Mouse (Mus musculus) forebrain, embryonic 13.5 days (tissue): ENCODE results near the gene Rnf150. TPM values are rescaled to one million over a fixed set of nuclear protein-coding genes. Genes with fewer than 3 reads are reported as not detected.
A peak's percentile ranks its signal among the peaks of the same experiment; 100 is the strongest.

ENCODE experiments used
- ATAC-seq: fragments of 200-750 bp; cut with Nextera tagmentation; 2 replicates; pipeline ENCODE4 v1.8.0; 2017
- H3K27ac ChIP-seq: fragments of 300-500 bp; sonication (generic); 2 replicates; pipeline ENCODE4 v1.5.1; 2015; ENCODE audit warnings: inconsistent platforms, mild to moderate bottlenecking, moderate library complexity
- H3K27me3 ChIP-seq: fragments of 300-500 bp; sonication (generic); 2 replicates; pipeline ENCODE4 v1.6.1; 2015; ENCODE audit warnings: mild to moderate bottlenecking, inconsistent platforms
- H3K36me3 ChIP-seq: fragments of 300-500 bp; sonication (generic); 2 replicates; pipeline ENCODE4 v1.6.1; 2015; ENCODE audit warnings: mild to moderate bottlenecking, inconsistent platforms; ENCODE audit not compliant: poor library complexity, severe bottlenecking
- H3K4me1 ChIP-seq: fragments of 300-500 bp; sonication (generic); 2 replicates; pipeline ENCODE4 v1.6.1; 2015; ENCODE audit warnings: inconsistent platforms
- H3K4me2 ChIP-seq: fragments of 300-500 bp; sonication (generic); 2 replicates; pipeline ENCODE4 v1.6.1; 2015; ENCODE audit warnings: inconsistent platforms, mild to moderate bottlenecking, moderate library complexity
- H3K4me3 ChIP-seq: fragments of 300-500 bp; sonication (generic); 2 replicates; pipeline ENCODE4 v1.5.1; 2015; ENCODE audit warnings: mild to moderate bottlenecking, inconsistent platforms
- H3K9ac ChIP-seq: fragments of 300-500 bp; sonication (generic); 2 replicates; pipeline ENCODE4 v1.6.1; 2015; ENCODE audit warnings: mild to moderate bottlenecking, inconsistent platforms
- H3K9me3 ChIP-seq: fragments of 300-500 bp; sonication (generic); replicated peaks from 2 replicates; pipeline ENCODE4 v1.6.1; 2016; ENCODE audit warnings: inconsistent platforms
- WGBS: fragments of 180-500 bp; shearing (Covaris S2); methylation state at CpG from one replicate; pipeline ENCODE4 v1.1.7; 2015; 5-methylcytosine and 5-hydroxymethylcytosine counted together
- polyA plus RNA-seq: library from polyadenylated mRNA; unstranded; fragments of >200 nt; fragmentation: Nextera tagmentation; extraction: Ambion mirVana; gene quantifications from 2 replicates; pipeline ENCODE4 v1.2.1, GENCODE M21; 2015

Rnf150 gene
- polyA plus RNA-seq, 1 experiment from 2014 or later: 1.5 TPM

- Histone ChIP-seq H3K9me3 (no peaks in the 10 kb centered on the region), H3K9ac (no peak overlapping the region), H3K36me3 (no peaks in the 10 kb centered on the region), H3K4me3 (no peak overlapping the region), H3K4me1 (no peaks in the 10 kb centered on the region), H3K27ac (no peak overlapping the region), H3K4me2 (no peak overlapping the region), H3K27me3 (no peaks in the 10 kb centered on the region)
- whole genome bisulfite sequencing: 87% methylated on average over 8 of the region's 8 CpGs
- no peak for ATAC-seq
Measured at GRCm38 (mm10) chr8:83086625-83087024, 223.5 kb downstream of the Rnf150 start.

DNA sequence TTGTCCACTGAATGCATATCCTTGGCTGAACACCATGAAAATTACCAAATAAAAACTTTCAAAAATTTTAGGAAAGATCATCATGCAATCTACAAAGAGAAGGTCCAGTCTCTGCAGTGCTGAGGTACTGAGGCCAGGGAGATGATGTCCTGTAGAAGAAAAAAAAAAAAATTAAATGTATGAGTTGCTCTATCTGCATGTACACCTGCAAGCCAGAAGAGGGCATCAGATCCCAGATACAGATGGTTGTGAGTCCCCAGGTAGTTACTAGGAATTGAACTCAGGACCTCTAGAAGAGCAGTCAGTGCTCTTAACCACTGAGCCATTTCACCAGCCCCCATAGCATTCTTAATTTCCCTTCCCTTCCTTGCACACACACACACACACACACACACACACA lies 224.4 kb downstream of the Rnf150 start:
- no peaks in the 10 kb centered on the region for H3K27me3 ChIP-seq
- H3K9me3 ChIP-seq: no peaks in the 10 kb centered on the region
- H3K36me3 ChIP-seq: no peaks in the 10 kb centered on the region
- no peak overlapping the region for H3K27ac ChIP-seq
- ATAC-seq: no peak
- H3K9ac ChIP-seq: no peak overlapping the region
- no peaks in the 10 kb centered on the region for H3K4me1 ChIP-seq
- no peak overlapping the region for H3K4me2 ChIP-seq
- no peak overlapping the region for H3K4me3 ChIP-seq

DNA sequence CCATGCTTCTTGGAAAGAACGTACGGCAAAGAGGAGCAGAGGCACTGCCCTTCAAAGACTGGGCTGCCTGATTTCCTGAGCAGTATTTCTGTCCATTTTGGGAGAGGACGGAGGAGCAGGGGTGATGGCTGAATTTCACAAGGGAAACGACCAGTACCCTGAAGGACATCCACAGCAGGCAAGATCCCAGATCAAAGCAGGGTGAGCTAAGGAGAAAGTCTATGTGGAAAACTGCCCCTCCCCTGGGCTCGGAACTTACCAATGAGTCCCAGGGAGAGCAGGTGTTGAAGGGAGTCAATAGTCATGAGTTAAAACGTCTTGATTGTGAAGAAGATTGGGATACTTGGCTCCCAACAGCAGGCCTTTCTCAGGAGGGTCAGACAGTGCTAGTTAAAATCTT lies 225.0 kb downstream of the Rnf150 start:
- ATAC-seq: no peak
- Histone ChIP-seq H3K4me1 (no peaks in the 10 kb centered on the region), H3K27me3 (no peaks in the 10 kb centered on the region), H3K9ac (no peak overlapping the region), H3K9me3 (no peaks in the 10 kb centered on the region), H3K27ac (no peak overlapping the region), H3K36me3 (no peaks in the 10 kb centered on the region), H3K4me2 (no peak overlapping the region), H3K4me3 (no peak overlapping the region)
- 74% methylated on average over 6 of the region's 6 CpGs for WGBS

GRCm38 (mm10) chr8:83089336-83089986 lies 226.3 kb downstream of the Rnf150 start:
- Histone ChIP-seq H3K4me3 (no peak overlapping the region), H3K36me3 (no peaks in the 10 kb centered on the region)
- 30% methylated on average over 10 of the region's 10 CpGs for WGBS

DNA sequence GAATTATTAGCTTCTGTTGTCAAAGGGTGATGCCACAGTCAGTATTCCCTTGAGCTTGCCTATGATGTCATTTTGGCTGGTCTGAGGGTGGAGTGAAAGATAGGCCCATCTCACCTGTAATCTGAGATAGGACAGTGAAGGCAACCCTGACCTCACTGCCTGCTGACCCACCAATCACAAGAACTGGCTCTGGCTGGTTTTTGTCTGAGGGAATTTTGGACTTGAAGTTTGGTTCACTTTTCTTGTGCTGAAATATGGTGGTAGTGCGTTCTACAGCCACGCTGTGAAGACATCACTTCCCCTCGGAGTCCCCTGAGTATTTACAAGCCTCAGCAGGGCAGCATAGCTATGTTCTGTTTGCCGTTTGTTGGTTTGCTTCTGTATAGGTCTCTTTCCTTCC lies 227.3 kb downstream of the Rnf150 start:
- H3K9me3 ChIP-seq: no peaks in the 10 kb centered on the region
- no peaks in the 10 kb centered on the region for H3K27me3 ChIP-seq
- no peak overlapping the region for H3K4me2 ChIP-seq
- no peak overlapping the region for H3K4me3 ChIP-seq
- no peak for ATAC-seq
- 92% methylated on average over 4 of the region's 4 CpGs for WGBS
- no peaks in the 10 kb centered on the region for H3K36me3 ChIP-seq
- H3K27ac ChIP-seq: no peak overlapping the region
- H3K9ac ChIP-seq: no peak overlapping the region
- H3K4me1 ChIP-seq: no peaks in the 10 kb centered on the region

More at GRCm38 (mm10) chr8:83089336-83089986, 226.3 kb downstream of the Rnf150 start:
- Histone ChIP-seq H3K4me1 (no peaks in the 10 kb centered on the region), H3K9me3 (no peaks in the 10 kb centered on the region), H3K27me3 (no peaks in the 10 kb centered on the region), H3K27ac (no peak overlapping the region), H3K4me2 (no peak overlapping the region), H3K9ac (no peak overlapping the region)
- peak; percentile 78 for ATAC-seq

- Histone ChIP-seq H3K9me3 (no peaks in the 10 kb centered on the region), H3K27me3 (no peaks in the 10 kb centered on the region), H3K4me2 (no peak overlapping the region), H3K9ac (no peak overlapping the region), H3K27ac (no peak overlapping the region), H3K4me3 (no peak overlapping the region), H3K36me3 (no peaks in the 10 kb centered on the region), H3K4me1 (peaks cover 5% of the 10 kb centered on the region; the same call in 1 of the 2 replicates)
- WGBS: 58% methylated on average over 1 of the region's 1 CpGs
- no peak for ATAC-seq
Measured at GRCm38 (mm10) chr8:83100041-83100440, 236.9 kb downstream of the Rnf150 start.

GRCm38 (mm10) chr8:83102957-83103510 lies 239.9 kb downstream of the Rnf150 start:
- no peaks in the 10 kb centered on the region for H3K36me3 ChIP-seq
- no peak overlapping the region for H3K9ac ChIP-seq
- H3K27ac ChIP-seq: no peak overlapping the region
- 31% methylated on average over 7 of the region's 7 CpGs for WGBS
- no peaks in the 10 kb centered on the region for H3K9me3 ChIP-seq
- H3K4me1 ChIP-seq: peaks cover 5% of the 10 kb centered on the region; the same call in 1 of the 2 replicates
- no peak overlapping the region for H3K4me2 ChIP-seq
- ATAC-seq: no peak
- no peaks in the 10 kb centered on the region for H3K27me3 ChIP-seq
- no peak overlapping the region for H3K4me3 ChIP-seq

GRCm38 (mm10) chr8:83103968-83104367 lies 240.8 kb downstream of the Rnf150 start:
- H3K27ac ChIP-seq: no peak overlapping the region
- H3K4me3 ChIP-seq: no peak overlapping the region
- no peaks in the 10 kb centered on the region for H3K27me3 ChIP-seq
- no peaks in the 10 kb centered on the region for H3K9me3 ChIP-seq
- 93% methylated on average over 2 of the region's 2 CpGs for WGBS
- no peak overlapping the region for H3K9ac ChIP-seq
- H3K4me1 ChIP-seq: peaks cover 5% of the 10 kb centered on the region; the same call in 1 of the 2 replicates
- ATAC-seq: no peak
- H3K36me3 ChIP-seq: no peaks in the 10 kb centered on the region
- no peak overlapping the region for H3K4me2 ChIP-seq

DNA sequence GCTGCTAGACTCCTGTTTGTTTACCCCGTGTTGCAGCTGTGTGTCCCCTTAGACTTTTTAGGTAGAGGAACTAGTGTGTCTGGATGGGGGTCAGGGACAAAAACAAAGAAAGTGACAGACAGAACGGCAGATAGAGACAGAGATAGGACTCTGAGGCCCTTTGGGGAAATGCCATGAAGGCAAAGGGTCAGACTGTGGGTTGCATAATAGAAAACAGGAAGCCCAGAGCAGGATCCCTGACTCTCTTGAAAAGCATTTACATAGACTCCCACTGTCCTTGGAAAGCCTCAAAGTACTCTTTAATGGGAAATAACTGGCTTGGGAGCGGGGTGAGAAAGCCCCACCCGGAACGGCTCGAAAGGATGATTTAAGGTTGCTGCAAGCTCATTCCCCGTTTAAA lies 246.6 kb downstream of the Rnf150 start:
- H3K4me3 ChIP-seq: no peak overlapping the region
- no peaks in the 10 kb centered on the region for H3K36me3 ChIP-seq
- ATAC-seq: no peak
- no peak overlapping the region for H3K27ac ChIP-seq
- H3K4me2 ChIP-seq: no peak overlapping the region
- no peaks in the 10 kb centered on the region for H3K27me3 ChIP-seq
- no peak overlapping the region for H3K9ac ChIP-seq
- no peaks in the 10 kb centered on the region for H3K9me3 ChIP-seq
- WGBS: 85% methylated on average over 7 of the region's 7 CpGs
- H3K4me1 ChIP-seq: no peaks in the 10 kb centered on the region

- Histone ChIP-seq H3K9me3 (no peaks in the 10 kb centered on the region), H3K4me3 (no peak overlapping the region), H3K4me2 (no peak overlapping the region), H3K36me3 (no peaks in the 10 kb centered on the region), H3K9ac (no peak overlapping the region), H3K27me3 (no peaks in the 10 kb centered on the region), H3K4me1 (no peaks in the 10 kb centered on the region), H3K27ac (no peak overlapping the region)
- WGBS: 88% methylated on average over 5 of the region's 5 CpGs
- ATAC-seq: no peak
Measured at GRCm38 (mm10) chr8:83110177-83110576, 247.0 kb downstream of the Rnf150 start.

DNA sequence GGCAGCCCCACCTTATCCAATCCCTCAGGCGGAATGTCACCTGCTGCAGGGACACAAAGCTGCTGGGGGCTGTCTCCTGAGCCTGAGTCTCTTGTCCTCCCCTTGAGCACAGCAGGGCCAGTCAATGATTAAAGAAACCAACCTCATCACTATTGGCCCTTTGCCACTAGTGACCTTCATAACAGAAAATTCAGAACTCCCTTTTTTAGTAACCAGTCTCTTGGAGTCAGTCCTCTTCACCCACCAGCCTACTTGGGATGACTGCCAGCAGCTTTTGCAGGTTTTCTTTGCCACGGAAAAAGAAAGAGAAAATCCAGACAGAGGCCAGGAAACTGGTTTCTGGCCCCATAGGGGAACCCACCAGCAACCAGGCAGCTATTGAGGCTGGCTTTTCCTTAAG lies 271.9 kb downstream of the Rnf150 start:
- no peaks in the 10 kb centered on the region for H3K27me3 ChIP-seq
- H3K9me3 ChIP-seq: no peaks in the 10 kb centered on the region
- H3K4me3 ChIP-seq: no peak overlapping the region
- H3K36me3 ChIP-seq: no peaks in the 10 kb centered on the region
- WGBS: 55% methylated on average over 2 of the region's 2 CpGs
- ATAC-seq: no peak
- H3K4me1 ChIP-seq: no peaks in the 10 kb centered on the region
- no peak overlapping the region for H3K9ac ChIP-seq
- H3K27ac ChIP-seq: no peak overlapping the region
- no peak overlapping the region for H3K4me2 ChIP-seq

- no peak overlapping the region for H3K27ac ChIP-seq
- H3K4me3 ChIP-seq: no peak overlapping the region
- no peak overlapping the region for H3K9ac ChIP-seq
- 73% methylated on average over 1 of the region's 1 CpGs for WGBS
- no peaks in the 10 kb centered on the region for H3K9me3 ChIP-seq
- H3K27me3 ChIP-seq: no peaks in the 10 kb centered on the region
- H3K36me3 ChIP-seq: no peaks in the 10 kb centered on the region
- H3K4me2 ChIP-seq: no peak overlapping the region
- ATAC-seq: no peak
- H3K4me1 ChIP-seq: no peaks in the 10 kb centered on the region
Measured at GRCm38 (mm10) chr8:83140068-83140467, 276.9 kb downstream of the Rnf150 start.

DNA sequence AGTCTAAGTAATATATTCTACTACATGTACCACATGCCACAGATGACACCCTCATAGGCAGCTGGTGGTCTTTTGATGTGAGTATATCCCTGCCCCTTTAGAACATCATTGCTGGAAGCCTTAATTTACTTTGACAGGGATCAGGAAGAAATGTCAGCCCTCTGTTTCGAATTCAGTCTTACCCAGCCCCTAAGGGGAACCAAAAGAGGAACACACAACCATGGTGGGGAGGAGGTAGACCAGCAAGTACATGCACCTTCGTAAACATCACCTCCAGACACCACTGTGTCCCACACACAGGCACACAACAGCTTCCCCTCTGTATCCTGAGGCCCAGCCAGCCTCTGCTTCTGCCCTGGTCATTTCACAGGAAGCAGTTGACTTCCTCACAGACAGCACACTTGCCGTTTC lies 277.6 kb downstream of the Rnf150 start:
- Histone ChIP-seq H3K4me1 (no peaks in the 10 kb centered on the region), H3K27me3 (no peaks in the 10 kb centered on the region), H3K9ac (no peak overlapping the region), H3K36me3 (no peaks in the 10 kb centered on the region), H3K9me3 (no peaks in the 10 kb centered on the region), H3K27ac (no peak overlapping the region), H3K4me2 (no peak overlapping the region), H3K4me3 (no peak overlapping the region)
- 70% methylated on average over 3 of the region's 3 CpGs for WGBS
- no peak for ATAC-seq
